Mouse (Mus musculus) kidney, adult 18-20 months (tissue): ENCODE results near the gene Bfsp2.
A peak's percentile ranks its signal among the peaks of the same experiment; 100 is the strongest.

Experiments
- DNase-seq: peaks from one replicate; pipeline ENCODE4 v3.0.0; 2021

The Bfsp2 gene

DNA sequence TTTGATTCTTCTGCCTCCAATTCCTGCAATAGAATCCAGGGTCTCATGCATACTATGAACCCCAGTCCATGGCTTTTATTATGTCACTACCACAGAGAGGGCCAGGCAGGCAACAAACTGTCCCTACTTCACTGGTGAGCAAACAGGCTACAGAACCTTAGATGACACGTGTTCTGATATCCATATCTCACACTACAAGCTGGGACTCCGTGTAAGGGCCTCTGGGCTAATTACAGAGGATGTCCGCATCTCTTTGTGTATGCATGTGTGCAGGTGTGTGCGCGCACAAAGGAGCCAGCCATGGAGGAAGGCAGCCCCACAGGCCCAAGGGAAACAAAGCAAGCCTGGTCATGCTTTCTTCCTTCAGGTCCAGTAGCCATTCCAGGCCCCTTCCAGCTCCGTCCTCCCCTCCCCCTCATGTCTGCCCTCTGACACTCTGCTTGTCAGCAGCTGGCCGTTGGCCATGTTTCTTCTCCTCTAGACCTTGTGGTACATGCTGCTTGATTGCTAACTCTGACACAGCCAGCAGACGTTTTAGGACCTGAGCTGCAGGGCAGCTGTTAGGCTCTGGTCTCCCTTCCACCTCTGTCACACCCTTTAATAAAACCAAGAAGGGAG is 492 bp upstream of the Bfsp2 start:
- DNase-seq, result peak; percentile 71

DNA sequence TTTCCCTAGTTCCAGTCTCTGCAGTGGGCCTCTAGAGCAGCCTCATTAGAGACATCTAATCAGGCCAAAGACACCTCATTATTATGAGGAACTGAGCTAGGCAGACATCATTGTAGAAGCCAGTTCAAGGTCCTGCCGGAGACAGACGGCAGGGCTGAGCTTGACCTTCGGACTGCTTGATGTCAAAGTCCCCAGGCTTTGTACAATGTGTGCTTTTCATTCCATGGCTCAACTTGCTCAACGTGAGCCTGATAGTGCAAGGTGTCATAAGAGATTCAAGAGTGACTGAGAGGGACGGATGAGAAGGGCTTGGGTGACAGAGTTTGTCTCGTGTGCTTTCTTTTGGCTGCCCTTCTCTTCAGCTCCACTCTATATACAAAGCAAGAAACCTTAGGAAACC is 4.8 kb downstream of the Bfsp2 start:
- DNase-seq, result peak; percentile 53

GRCm38 (mm10) chr9:103473915-103474688 is 6.1 kb downstream of the Bfsp2 start:
- peak; percentile 64 for DNase-seq

DNA sequence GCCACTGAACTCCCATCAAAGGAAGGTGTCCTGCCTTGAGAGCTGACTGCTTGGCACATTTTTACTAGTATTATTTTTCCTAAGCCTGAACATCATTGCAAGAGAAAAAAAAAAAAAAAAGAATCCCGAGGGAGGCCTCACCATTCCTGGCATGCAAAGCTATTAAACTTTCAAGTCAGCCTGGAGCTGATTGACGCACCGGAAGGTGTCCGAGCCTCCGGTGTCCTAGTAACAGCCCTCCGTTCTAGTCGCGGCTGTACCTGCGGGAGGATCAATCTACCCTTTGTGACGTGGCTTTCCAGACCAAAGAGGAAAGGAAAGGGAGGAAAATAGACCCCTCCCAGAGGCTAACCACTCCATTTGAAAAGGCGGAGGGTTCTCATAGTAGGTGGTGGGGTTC is 8.4 kb downstream of the Bfsp2 start:
- DNase-seq, result no peak

DNA sequence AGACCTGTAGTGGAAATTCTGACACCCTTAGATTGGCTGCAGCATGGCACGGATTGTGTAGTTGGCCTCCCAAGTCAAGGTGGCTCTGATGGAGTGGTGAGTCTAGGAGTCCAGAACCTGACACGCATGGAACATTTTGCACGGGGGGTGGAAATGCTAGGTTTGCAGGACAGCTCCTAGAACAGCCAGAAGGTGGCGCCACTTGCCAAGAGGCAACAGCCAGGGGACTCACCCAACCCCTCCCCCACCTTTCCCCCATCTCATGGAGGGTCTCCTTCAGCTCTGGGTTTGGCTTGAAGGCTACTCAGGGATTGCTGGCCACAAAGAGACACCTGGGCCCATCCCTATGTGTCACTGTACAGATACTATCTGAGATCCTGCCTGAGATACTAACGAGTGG is 10.7 kb downstream of the Bfsp2 start:
- peak; percentile 46 for DNase-seq

GRCm38 (mm10) chr9:103468911-103469310 is 11.3 kb downstream of the Bfsp2 start:
- no peak for DNase-seq

DNA sequence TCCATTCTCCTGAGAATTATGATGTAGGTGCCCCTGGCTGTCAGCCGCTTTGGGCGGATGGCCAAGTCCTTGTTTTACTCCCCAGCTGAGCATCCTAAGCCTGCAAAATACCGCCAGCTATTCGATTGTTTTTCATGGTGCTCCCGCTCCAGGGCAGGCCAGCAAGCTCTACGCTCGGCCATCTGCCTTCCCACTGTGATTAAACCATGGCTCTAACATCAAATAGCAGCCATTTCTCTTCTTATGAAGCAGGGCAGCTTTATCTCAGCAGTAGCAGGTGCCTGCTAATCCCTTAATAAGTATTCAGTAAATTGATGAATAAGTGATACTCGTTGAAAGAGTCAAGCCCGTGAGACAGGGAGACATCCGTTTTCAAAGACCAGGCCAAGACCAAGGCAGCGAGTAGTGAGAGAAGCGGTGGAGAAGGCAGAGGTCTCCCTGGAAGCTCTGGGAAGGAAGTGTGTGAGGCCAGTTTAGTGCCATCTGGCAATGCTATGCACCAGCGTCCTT is 14.5 kb downstream of the Bfsp2 start:
- no peak for DNase-seq

- DNase-seq, result no peak
These were observed 14.9 kb downstream of the Bfsp2 start for GRCm38 (mm10) chr9:103465293-103465692.

DNA sequence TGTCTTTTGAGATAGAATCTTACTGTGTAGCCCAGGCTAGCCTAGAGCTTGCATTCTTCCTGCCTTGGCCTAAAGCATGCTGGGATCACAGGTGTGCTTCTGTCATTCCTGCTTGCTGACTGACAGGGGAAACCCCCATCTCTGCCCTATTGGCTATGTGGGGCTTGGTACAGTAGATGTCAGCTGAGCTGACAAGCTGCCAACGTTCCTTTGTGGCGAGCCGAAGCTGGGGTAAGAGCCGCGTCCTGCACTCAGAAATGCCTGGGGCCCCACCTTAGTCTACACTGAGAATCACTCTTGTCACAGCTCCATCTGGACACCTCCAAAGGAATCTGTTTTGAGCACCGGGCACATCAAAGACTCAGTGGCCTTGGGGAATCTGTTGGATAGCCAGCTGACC is 16.4 kb downstream of the Bfsp2 start:
- DNase-seq, result no peak

GRCm38 (mm10) chr9:103459839-103460238 is 20.4 kb downstream of the Bfsp2 start:
- no peak for DNase-seq

DNA sequence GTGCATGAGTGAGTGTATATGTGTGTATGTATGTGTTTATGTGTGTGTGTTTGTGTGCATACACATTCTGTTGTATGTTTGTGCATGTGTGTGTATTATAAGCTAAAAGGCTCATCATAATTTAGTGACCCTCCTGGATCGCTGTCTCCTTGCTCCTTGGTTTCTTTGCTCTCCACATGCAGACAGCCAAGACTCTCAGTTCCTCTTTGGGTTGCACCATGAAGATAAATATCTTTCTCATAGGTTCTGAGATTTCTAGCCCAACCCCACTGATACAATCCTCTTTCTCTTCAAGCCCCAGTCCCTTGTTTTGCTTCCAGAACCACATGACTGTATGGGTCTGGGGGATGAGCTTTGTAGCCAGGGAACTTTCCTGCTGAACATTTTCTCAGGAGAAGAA is 20.9 kb downstream of the Bfsp2 start:
- no peak for DNase-seq

DNA sequence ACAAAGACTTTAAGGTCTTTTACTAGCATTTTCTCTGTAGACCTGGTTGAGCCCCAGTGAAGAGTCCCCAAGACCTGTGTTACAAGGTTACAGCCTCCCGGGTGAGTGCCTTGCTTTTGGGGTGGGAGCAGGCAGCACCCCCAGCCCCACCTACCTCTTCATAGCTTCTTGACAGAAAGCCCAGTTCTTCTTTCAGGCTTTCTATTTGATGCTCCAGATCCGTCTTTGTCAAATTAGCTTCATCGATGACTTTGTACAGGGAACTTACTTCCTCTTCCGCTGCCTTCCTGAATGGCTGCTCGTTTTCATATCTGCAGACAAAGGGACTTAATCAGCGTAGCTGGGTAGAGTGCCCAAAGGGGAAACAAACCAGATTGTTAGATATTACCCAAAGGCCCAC is 30.6 kb downstream of the Bfsp2 start:
- no peak for DNase-seq

GRCm38 (mm10) chr9:103449092-103449491 is 31.1 kb downstream of the Bfsp2 start:
- no peak for DNase-seq

- DNase-seq, result no peak
These were observed 35.6 kb downstream of the Bfsp2 start for GRCm38 (mm10) chr9:103444656-103445055.

DNA sequence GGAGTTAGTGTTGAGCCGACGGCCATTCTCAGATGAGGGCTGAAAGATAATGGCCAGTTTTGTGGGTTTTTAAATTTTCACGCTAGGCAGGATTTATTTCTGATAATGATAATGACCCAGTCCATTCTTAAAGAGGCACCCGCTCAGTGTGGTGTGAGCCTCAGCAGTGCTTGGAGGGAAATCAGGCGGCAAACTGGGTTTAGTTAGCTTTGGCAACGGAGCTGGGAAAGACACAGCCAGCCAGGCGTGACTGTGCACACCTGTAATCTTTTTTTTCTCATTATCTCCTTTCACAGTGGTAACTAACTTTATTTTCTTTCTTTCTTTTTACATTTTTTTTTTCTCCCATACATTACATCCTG is 36.4 kb downstream of the Bfsp2 start:
- no peak for DNase-seq

DNA sequence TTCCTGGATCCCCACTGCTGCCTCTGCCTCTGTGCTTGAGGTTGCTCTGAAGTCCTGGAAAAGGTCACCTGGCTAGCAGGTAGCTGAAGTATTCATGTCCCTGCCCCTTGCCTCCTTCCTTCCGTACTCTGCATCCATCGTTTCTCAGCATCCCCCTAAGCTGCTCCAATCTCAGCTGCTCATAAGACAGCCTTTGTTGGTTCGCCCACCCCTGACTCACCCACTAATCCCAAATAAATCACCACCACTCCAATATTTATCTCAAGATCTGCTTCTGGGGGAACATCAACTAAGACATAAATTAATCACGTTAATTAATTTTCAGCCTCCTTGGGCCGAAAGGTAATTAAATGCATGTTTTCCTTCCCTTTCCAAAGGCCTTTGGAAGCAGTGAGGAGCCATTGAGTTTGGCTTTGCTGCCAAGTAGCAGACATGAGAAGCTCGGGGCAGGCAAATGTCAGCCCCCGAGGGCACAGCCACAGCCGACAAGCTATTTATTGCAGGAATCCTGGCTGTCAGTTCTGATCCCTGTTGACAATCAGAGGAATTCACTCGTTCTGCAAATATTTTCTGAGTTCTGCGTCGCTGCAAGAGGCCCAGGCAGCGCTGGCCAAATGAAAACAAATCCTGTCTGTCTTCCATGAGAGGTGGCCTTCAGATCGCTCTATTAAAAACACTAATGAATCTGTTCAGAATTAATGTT is 36.9 kb downstream of the Bfsp2 start:
- DNase-seq, result no peak

- DNase-seq, result no peak
These were observed 39.6 kb downstream of the Bfsp2 start for GRCm38 (mm10) chr9:103440597-103440996.

DNA sequence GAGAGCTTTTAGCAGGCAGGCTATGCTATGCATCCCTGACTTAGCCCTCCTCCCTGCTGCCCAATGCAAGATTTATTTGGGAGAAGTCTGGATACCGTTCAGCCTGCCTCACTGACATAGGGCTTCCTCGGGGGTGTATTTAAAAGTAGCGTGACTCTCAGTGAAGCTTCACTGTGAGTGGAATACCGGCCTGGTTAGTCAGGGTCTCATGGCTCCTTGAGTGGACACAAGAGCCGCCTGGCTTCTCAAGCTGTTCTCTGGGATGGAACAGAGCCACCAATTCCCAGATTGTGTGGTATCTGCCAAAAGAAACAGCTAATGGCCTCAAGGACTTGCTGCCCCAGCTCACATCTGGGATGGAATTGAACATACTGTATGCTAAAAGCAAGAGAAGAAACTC is 43.1 kb downstream of the Bfsp2 start:
- DNase-seq, result no peak

- no peak for DNase-seq
These were observed 46.1 kb downstream of the Bfsp2 start for GRCm38 (mm10) chr9:103434116-103434515.

DNA sequence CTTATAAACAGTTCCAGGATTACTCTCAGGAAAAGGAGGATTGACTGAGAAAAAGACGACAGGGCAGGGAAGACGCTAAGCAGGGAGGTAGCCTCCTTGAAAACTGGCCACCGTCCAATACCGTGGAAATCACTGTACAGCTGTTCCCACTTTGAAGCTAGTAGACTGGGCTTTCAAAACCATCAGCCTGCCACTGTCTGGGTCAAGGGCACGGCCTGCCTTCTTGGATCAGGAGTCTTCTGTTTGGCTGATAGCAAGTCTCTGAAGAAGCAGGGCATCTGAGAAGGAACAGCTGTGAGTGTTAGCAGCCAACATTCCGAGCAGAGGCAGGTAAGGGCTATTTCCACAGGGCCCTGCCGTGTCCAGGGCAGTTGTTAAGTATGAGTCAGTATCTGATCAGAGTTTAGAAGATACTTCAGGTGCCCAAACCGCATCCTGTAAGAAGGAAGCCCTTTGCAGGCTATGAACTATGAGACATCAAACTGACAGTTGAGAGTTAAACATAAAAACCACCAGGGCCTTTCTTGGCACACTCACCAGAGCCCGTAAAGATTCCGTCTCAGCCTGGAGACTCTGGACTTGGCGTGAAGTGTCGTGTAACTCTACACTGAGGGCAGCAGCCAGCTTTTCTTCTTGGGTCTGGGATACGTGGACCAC is 48.0 kb downstream of the Bfsp2 start:
- no peak for DNase-seq

GRCm38 (mm10) chr9:103431718-103432117 is 48.5 kb downstream of the Bfsp2 start:
- DNase-seq, result no peak

DNA sequence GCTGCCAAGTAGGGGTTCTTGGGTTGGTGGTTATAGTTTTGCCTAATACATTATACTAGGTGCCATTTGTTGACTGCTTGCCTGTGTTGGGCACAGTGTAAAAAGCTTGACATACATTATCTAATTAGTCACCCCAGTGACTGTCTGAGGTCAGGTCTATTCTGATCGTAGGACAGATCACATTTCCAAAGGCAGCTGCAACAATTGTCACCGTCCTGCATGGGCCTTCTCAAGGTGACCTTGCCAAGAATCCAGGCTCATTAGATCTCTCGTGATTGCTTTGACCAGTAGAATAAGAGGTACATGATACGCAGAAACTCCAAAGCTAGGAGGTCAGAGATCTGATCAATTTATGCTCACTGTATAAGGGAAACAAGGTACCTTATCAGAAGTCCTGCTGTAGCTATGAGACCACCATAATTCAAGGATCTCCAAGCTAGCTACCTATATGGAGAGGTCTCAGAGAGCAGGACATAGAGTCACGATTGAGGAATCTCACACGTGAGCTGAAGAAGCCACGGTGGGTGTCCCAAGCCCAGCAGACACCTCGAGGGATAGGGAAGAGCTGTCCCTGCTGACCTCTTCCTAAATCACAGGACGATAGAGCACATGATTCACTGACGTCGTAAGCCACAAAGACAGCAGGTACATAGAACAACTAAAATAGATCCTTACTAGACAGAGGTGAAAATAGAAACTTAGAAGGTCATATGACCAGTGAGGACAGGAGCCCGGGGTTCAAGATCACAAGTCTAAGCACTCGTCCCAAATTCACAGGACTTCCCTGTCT is 49.6 kb downstream of the Bfsp2 start:
- no peak for DNase-seq

GRCm38 (mm10) chr9:103426425-103426824 is 53.8 kb downstream of the Bfsp2 start:
- DNase-seq, result no peak
